Comparison of ENCODE assay signal across 25 mouse cellular contexts in genomic region chr4:29103414-29103813, GRCm38 (mm10).
DNase-seq lines count a peak whose midpoint lies in the region; ATAC-seq and TF ChIP-seq lines count a peak whose summit lies in the region.
"Had no signal": no experiment of that assay in that cellular context is flagged by ENCODE, and none has a peak within 500 bp of the region (broad histone marks: within the 10 kb centered on the region; RNA-seq: fewer than 3 reads in every experiment).

No protein-coding gene starts in this region.

- 51% methylated on average over 1 of the region's 1 CpGs for WGBS in lung, embryonic 14.5 days
- WGBS in lung, postnatal 0 days: 32% methylated on average over 1 of the region's 1 CpGs
- 69% methylated on average over 1 of the region's 1 CpGs for WGBS in embryonic facial prominence, embryonic 10.5 days
- WGBS in forebrain, embryonic 11.5 days: 92% methylated on average over 1 of the region's 1 CpGs

- no peak overlapping the region for H3K4me3 ChIP-seq in lung, embryonic 14.5 days (ENCODE audit: low read depth, low read length)
- no peak overlapping the region for H3K4me3 ChIP-seq in lung, postnatal 0 days (ENCODE audit: low read depth, low read length)
- H3K4me3 ChIP-seq in embryonic facial prominence, embryonic 10.5 days: no peak overlapping the region
- H3K4me3 ChIP-seq in forebrain, embryonic 11.5 days (ENCODE audit: low read depth, low read length): no peak overlapping the region
- H3K4me3 ChIP-seq: embryonic facial prominence, embryonic 12.5 days; embryonic facial prominence, embryonic 15.5 days; forebrain, embryonic 12.5 days; forebrain, embryonic 15.5 days; heart, embryonic 12.5 days; heart, embryonic 15.5 days; hindbrain, embryonic 10.5 days; hindbrain, embryonic 13.5 days had no signal

- no peaks in the 10 kb centered on the region for H3K27me3 ChIP-seq in lung, embryonic 14.5 days (ENCODE audit: insufficient read depth, low read length)
- no peaks in the 10 kb centered on the region for H3K27me3 ChIP-seq in lung, postnatal 0 days (replicated peaks; ENCODE audit: insufficient read depth, low read length)
- no peaks in the 10 kb centered on the region for H3K27me3 ChIP-seq in embryonic facial prominence, embryonic 10.5 days (replicated peaks; ENCODE audit: low read depth, poor library complexity, severe bottlenecking)
- H3K27me3 ChIP-seq in forebrain, embryonic 11.5 days (ENCODE audit: control insufficient read depth, insufficient read depth, low read length): no peaks in the 10 kb centered on the region
- H3K27me3 ChIP-seq: embryonic facial prominence, embryonic 12.5 days; embryonic facial prominence, embryonic 15.5 days; forebrain, embryonic 12.5 days; forebrain, embryonic 15.5 days; heart, embryonic 12.5 days; heart, embryonic 15.5 days; hindbrain, embryonic 13.5 days; Patski had no signal

- no peak overlapping the region for H3K4me2 ChIP-seq in lung, embryonic 14.5 days
- H3K4me2 ChIP-seq in lung, postnatal 0 days (replicated peaks; ENCODE audit: low read depth, low read length): no peak overlapping the region
- no peak overlapping the region for H3K4me2 ChIP-seq in forebrain, embryonic 11.5 days (ENCODE audit: low read depth, low read length, severe bottlenecking)
- H3K4me2 ChIP-seq: embryonic facial prominence, embryonic 12.5 days; embryonic facial prominence, embryonic 15.5 days; forebrain, embryonic 12.5 days; forebrain, embryonic 15.5 days; heart, embryonic 12.5 days; heart, embryonic 15.5 days; hindbrain, embryonic 13.5 days had no signal

- H3K4me1 ChIP-seq in lung, embryonic 14.5 days (ENCODE audit: insufficient read depth): no peaks in the 10 kb centered on the region
- H3K4me1 ChIP-seq in lung, postnatal 0 days (ENCODE audit: insufficient read depth, low read depth, low read length): no peaks in the 10 kb centered on the region
- H3K4me1 ChIP-seq in embryonic facial prominence, embryonic 10.5 days: peaks cover 19% of the 10 kb centered on the region
- H3K4me1 ChIP-seq in forebrain, embryonic 11.5 days (replicated peaks; ENCODE audit: control insufficient read depth, insufficient read depth, low read length): no peaks in the 10 kb centered on the region
- H3K4me1 ChIP-seq: embryonic facial prominence, embryonic 15.5 days; forebrain, embryonic 12.5 days; forebrain, embryonic 15.5 days; heart, embryonic 15.5 days; hindbrain, embryonic 10.5 days; hindbrain, embryonic 13.5 days had no signal

- TF ChIP-seq EP300 in lung, postnatal 0 days (IDR thresholded peaks at IDR 0.05): peak; percentile 74

- peak; percentile 56 for DNase-seq in lung, embryonic 14.5 days
- DNase-seq in lung, postnatal 10 days: no peak
- DNase-seq in lung, postnatal 0 days (ENCODE audit: low spot score): peak; percentile 88
- no peak for DNase-seq in lung, postnatal 14 days
- DNase-seq in embryonic facial prominence, embryonic 10.5 days (ENCODE audit: low spot score): no peak
- DNase-seq in forebrain, embryonic 11.5 days (ENCODE audit: low spot score): no peak
- DNase-seq: adrenal gland, postnatal 10 days; adrenal gland, postnatal 36 days; cerebellum, adult 18-20 months; cerebellum, adult 9-10 months; cerebellum, postnatal 14 days; gastrocnemius, postnatal 25 days; heart, adult 18-20 months; heart, postnatal 10 days; heart, postnatal 36 days had no signal

- no peaks in the 10 kb centered on the region for H3K9me3 ChIP-seq in lung, embryonic 14.5 days (ENCODE audit: low read depth, low read length)
- no peaks in the 10 kb centered on the region for H3K9me3 ChIP-seq in lung, postnatal 0 days (ENCODE audit: low read length)
- H3K9me3 ChIP-seq in embryonic facial prominence, embryonic 10.5 days: no peaks in the 10 kb centered on the region
- no peaks in the 10 kb centered on the region for H3K9me3 ChIP-seq in forebrain, embryonic 11.5 days (ENCODE audit: control insufficient read depth, low read length)
- H3K9me3 ChIP-seq: embryonic facial prominence, embryonic 12.5 days; embryonic facial prominence, embryonic 15.5 days; forebrain, embryonic 12.5 days; forebrain, embryonic 15.5 days; heart, embryonic 12.5 days; heart, embryonic 15.5 days; hindbrain, embryonic 10.5 days; hindbrain, embryonic 13.5 days had no signal

- no peak for TF ChIP-seq CTCF in lung, embryonic 14.5 days (IDR thresholded peaks at IDR 0.05; ENCODE audit: low read depth)
- TF ChIP-seq CTCF in lung, postnatal 0 days (IDR thresholded peaks at IDR 0.05): no peak

- no peak overlapping the region for H3K27ac ChIP-seq in lung, embryonic 14.5 days (ENCODE audit: low read depth)
- no peak overlapping the region for H3K27ac ChIP-seq in lung, postnatal 0 days (ENCODE audit: low read length)
- H3K27ac ChIP-seq in embryonic facial prominence, embryonic 10.5 days (replicated peaks): peak overlapping the region; percentile 19; the same call in 1 of the 2 replicates
- no peak overlapping the region for H3K27ac ChIP-seq in forebrain, embryonic 11.5 days (ENCODE audit: low read depth, low read length)
- H3K27ac ChIP-seq: embryonic facial prominence, embryonic 15.5 days; forebrain, embryonic 12.5 days; forebrain, embryonic 15.5 days; heart, embryonic 15.5 days; hindbrain, embryonic 10.5 days; hindbrain, embryonic 13.5 days; hindbrain, postnatal 0 days had no signal

- no peak overlapping the region for H3K9ac ChIP-seq in lung, embryonic 14.5 days
- H3K9ac ChIP-seq in lung, postnatal 0 days (replicated peaks; ENCODE audit: low read depth): no peak overlapping the region
- no peak overlapping the region for H3K9ac ChIP-seq in forebrain, embryonic 11.5 days (ENCODE audit: low read length)
- H3K9ac ChIP-seq: embryonic facial prominence, embryonic 12.5 days; embryonic facial prominence, embryonic 15.5 days; forebrain, embryonic 12.5 days; forebrain, embryonic 15.5 days; heart, embryonic 12.5 days; heart, embryonic 15.5 days; hindbrain, embryonic 13.5 days had no signal

- peak; percentile 66; the same call in 1 of the 2 replicates for ATAC-seq in lung, embryonic 14.5 days (ENCODE audit: insufficient read depth)
- peak; percentile 87 for ATAC-seq in lung, postnatal 0 days
- ATAC-seq in forebrain, embryonic 11.5 days (replicated peaks; ENCODE audit: low FRiP score): no peak
- ATAC-seq: forebrain, embryonic 15.5 days; hindbrain, postnatal 0 days; Patski had no signal

- no peaks in the 10 kb centered on the region for H3K36me3 ChIP-seq in lung, embryonic 14.5 days (ENCODE audit: insufficient read depth)
- H3K36me3 ChIP-seq in lung, postnatal 0 days (ENCODE audit: insufficient read depth, low read length): no peaks in the 10 kb centered on the region
- no peaks in the 10 kb centered on the region for H3K36me3 ChIP-seq in embryonic facial prominence, embryonic 10.5 days (replicated peaks)
- H3K36me3 ChIP-seq in forebrain, embryonic 11.5 days (ENCODE audit: control insufficient read depth, insufficient read depth, low read length): no peaks in the 10 kb centered on the region
- H3K36me3 ChIP-seq: embryonic facial prominence, embryonic 12.5 days; embryonic facial prominence, embryonic 15.5 days; forebrain, embryonic 12.5 days; forebrain, embryonic 15.5 days; heart, embryonic 12.5 days; heart, embryonic 15.5 days; hindbrain, embryonic 10.5 days; hindbrain, embryonic 13.5 days had no signal

Comparison
In these comparisons a context has a peak if more than half of its experiments do, and no peak if none do; other contexts are left out.
1. DNase-seq: peak in lung, embryonic 14.5 days (single experiment) and lung, postnatal 0 days (single experiment); none in lung, postnatal 10 days (single experiment), lung, postnatal 14 days (single experiment), embryonic facial prominence, embryonic 10.5 days (single experiment) and forebrain, embryonic 11.5 days (single experiment).